Mouse (Mus musculus) kidney, postnatal 0 days (tissue): ENCODE data around the gene Ankdd1b. TPM values are rescaled to one million over a fixed set of nuclear protein-coding genes. Genes with fewer than 3 reads are reported as not detected.

ENCODE experiments used
- ATAC-seq: fragments of 200-750 bp; cut with Nextera tagmentation; replicated peaks from 2 replicates; pipeline ENCODE4 v1.8.0; 2017; ENCODE audit warnings: low read depth, moderate number of reproducible peaks, moderate TSS enrichment, moderate library complexity; ENCODE audit not compliant: low FRiP score
- DNase-seq: peaks from one replicate; pipeline ENCODE4 v3.0.0-alpha.2; 2016; ENCODE audit warnings: low spot score
- H3K27ac ChIP-seq: fragments of 300-500 bp; sonication (generic); 2 replicates; pipeline ENCODE4 v1.5.1; 2014; ENCODE audit warnings: mild to moderate bottlenecking
- H3K27me3 ChIP-seq: fragments of 300-500 bp; sonication (generic); 2 replicates; pipeline ENCODE4 v1.6.1; 2014; ENCODE audit warnings: low read length, mixed read lengths; ENCODE audit not compliant: insufficient read depth
- H3K36me3 ChIP-seq: fragments of 300-500 bp; sonication (generic); 2 replicates; pipeline ENCODE4 v1.6.1; 2014; ENCODE audit warnings: low read length, mixed read lengths; ENCODE audit not compliant: insufficient read depth
- H3K4me1 ChIP-seq: fragments of 300-500 bp; sonication (generic); replicated peaks from 2 replicates; pipeline ENCODE4 v1.6.1; 2014; ENCODE audit warnings: antibody characterized with exemption, low read length, mixed read lengths; ENCODE audit not compliant: insufficient read depth
- H3K4me2 ChIP-seq: fragments of 300-500 bp; sonication (generic); 2 replicates; pipeline ENCODE4 v1.6.1; 2014; ENCODE audit warnings: mild to moderate bottlenecking, low read length, moderate library complexity, mixed read lengths
- H3K4me3 ChIP-seq: fragments of 300-500 bp; sonication (generic); replicated peaks from 2 replicates; pipeline ENCODE4 v1.5.1; 2014; ENCODE audit warnings: low read depth, low read length
- H3K9ac ChIP-seq: fragments of 300-500 bp; sonication (generic); 2 replicates; pipeline ENCODE4 v1.6.1; 2014; ENCODE audit warnings: low read depth, low read length
- H3K9me3 ChIP-seq: fragments of 300-500 bp; sonication (generic); replicated peaks from 2 replicates; pipeline ENCODE4 v1.6.1; 2016; ENCODE audit warnings: low read length, inconsistent platforms, mixed read lengths
- CTCF ChIP-seq: IDR thresholded peaks from 2 replicates; pipeline ENCODE4 v1.5.1; 2016; ENCODE audit warnings: antibody characterized with exemption, low read depth, mild to moderate bottlenecking, moderate library complexity
- WGBS: fragments of 180-500 bp; shearing (Covaris S2); extraction: QIAGEN DNeasy Blood & Tissue Kit; methylation state at CpG from one replicate; pipeline ENCODE4 v1.1.7; 2014; 5-methylcytosine and 5-hydroxymethylcytosine counted together
- polyA plus RNA-seq: library from polyadenylated mRNA; unstranded; fragments of >200 nt; fragmentation: Nextera tagmentation; extraction: Ambion mirVana; gene quantifications from 2 replicates; pipeline ENCODE4 v1.2.1, GENCODE M21; 2015

Ankdd1b gene
- polyA plus RNA-seq, 1 experiment from 2014 or later, result 0.32 TPM

DNA sequence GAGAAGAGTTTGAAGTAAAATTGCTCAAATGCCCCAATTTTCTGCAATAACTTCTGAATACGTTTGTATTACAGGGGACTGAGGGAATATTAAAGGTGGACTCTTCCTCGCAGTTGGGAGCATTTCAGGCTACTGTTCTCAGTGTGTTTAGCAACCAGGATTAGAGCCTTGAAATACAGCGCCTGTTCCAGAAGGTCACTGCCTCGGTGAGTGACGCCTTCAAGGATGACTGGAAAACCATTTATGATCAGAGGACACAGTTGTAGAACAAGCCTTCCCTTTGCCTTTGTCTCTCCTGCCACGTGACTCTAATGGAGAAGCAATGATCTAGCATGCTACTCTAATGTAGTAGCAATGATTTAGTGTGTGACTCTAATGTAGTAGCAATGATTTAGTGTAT, 17.0 kb upstream of the Ankdd1b start:
- ATAC-seq, result no peak
- TF ChIP-seq CTCF, result no peak
- Histone ChIP-seq H3K9me3 (no peaks in the 10 kb centered on the region), H3K36me3 (peaks cover 13% of the 10 kb centered on the region), H3K27ac (no peak overlapping the region), H3K4me2 (no peak overlapping the region), H3K9ac (no peak overlapping the region), H3K4me1 (no peaks in the 10 kb centered on the region), H3K27me3 (no peaks in the 10 kb centered on the region), H3K4me3 (no peak overlapping the region)
- 84% methylated on average over 6 of the region's 6 CpGs for WGBS
- no peak for DNase-seq

DNA sequence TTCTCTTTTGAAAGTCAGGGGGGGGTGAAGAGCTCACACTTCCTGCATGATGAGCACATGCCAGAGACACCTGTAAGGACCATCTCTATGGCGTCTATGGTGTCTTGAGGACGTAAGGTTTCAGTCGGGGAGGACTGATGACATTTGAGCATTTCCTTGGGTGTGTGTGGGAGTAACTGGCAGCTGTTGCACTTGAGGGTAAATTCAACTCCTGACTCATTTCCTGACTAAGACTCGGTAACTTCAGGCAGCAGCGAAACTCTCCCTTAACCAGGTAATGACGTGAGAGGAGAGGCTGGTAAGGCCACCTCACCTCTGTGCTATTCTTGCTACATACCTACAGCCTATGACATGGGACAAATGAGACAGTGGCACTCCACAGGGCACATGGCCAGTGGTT, 16.2 kb upstream of the Ankdd1b start:
- Histone ChIP-seq H3K4me3 (no peak overlapping the region), H3K36me3 (peaks cover 13% of the 10 kb centered on the region), H3K27ac (no peak overlapping the region), H3K9ac (no peak overlapping the region), H3K4me2 (no peak overlapping the region), H3K9me3 (no peaks in the 10 kb centered on the region), H3K27me3 (no peaks in the 10 kb centered on the region), H3K4me1 (no peaks in the 10 kb centered on the region)
- ATAC-seq (no peak), DNase-seq (no peak)
- WGBS, result 60% methylated on average over 6 of the region's 6 CpGs
- TF ChIP-seq CTCF, result no peak

DNA sequence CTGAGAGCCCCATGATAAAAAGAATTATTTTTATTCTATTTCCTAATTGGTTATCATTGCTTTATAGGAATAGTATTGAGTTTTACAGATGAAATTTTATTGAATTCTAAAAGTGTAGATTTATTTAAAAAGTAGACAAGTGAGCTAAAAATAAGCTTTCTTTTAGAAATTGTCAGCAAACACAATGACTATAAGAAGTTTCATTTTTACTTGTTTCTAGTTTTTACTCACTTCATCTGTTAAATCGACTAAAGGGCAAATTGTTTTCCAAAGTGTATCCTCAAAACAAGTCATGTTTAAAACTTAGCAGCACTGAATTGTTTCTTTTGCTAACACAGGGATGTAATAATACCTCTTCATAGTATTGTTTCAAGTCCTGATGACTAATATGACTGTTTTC, 8.0 kb upstream of the Ankdd1b start:
- H3K36me3 ChIP-seq, result no peaks in the 10 kb centered on the region
- no peak overlapping the region for H3K9ac ChIP-seq
- H3K4me3 ChIP-seq, result no peak overlapping the region
- no peak for DNase-seq
- H3K27ac ChIP-seq, result no peak overlapping the region
- WGBS, result 100% methylated on average over 1 of the region's 1 CpGs
- no peaks in the 10 kb centered on the region for H3K4me1 ChIP-seq
- no peak for TF ChIP-seq CTCF
- no peaks in the 10 kb centered on the region for H3K27me3 ChIP-seq
- no peaks in the 10 kb centered on the region for H3K9me3 ChIP-seq
- no peak overlapping the region for H3K4me2 ChIP-seq
- ATAC-seq, result no peak

DNA sequence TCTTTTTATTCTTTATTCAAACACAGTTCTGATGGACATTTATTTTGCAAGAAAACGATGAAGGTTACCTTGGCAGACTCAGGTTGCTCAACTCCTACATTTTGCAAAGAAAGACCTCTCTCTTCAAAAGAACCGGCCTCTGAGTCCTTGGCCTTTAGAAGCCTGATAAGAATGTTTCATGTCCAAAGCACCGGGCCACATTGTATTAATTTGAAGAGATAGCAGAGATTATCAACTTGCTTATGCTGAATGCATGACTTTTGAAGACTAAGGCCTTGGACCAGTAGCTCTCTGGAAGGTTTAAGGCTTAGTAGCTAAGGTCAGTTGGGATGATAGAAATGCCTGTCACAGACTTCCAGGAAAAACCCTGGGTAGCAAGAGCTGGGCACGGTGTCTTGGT, 6.2 kb upstream of the Ankdd1b start:
- Histone ChIP-seq H3K4me1 (no peaks in the 10 kb centered on the region), H3K9me3 (no peaks in the 10 kb centered on the region), H3K27me3 (no peaks in the 10 kb centered on the region), H3K27ac (no peak overlapping the region), H3K36me3 (no peaks in the 10 kb centered on the region), H3K4me3 (no peak overlapping the region), H3K9ac (no peak overlapping the region), H3K4me2 (no peak overlapping the region)
- ATAC-seq (no peak), DNase-seq (no peak)
- 84% methylated on average over 4 of the region's 4 CpGs for WGBS
- no peak for TF ChIP-seq CTCF

DNA sequence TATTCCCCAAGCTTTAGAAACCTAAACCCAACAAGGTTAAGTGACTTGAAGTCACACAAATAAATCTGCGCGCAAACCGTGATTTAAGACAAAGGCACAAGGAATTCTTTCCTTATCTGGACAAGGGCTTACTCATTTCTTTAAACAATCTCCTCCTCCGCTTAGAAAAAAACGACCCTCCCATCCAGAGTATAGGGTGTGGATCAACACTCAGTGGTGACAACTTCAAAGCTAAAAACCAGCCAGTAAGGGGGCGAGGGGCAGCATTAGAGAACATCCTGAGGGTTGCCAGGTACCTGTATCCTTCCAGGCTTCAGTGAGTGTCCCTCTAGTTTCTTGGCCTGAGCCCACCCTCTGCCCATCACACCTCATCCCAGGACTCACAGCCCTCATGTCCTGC, 442 bp downstream of the Ankdd1b start:
- Histone ChIP-seq H3K27ac (no peak overlapping the region), H3K9ac (no peak overlapping the region), H3K9me3 (no peaks in the 10 kb centered on the region), H3K4me2 (no peak overlapping the region), H3K4me1 (no peaks in the 10 kb centered on the region), H3K4me3 (no peak overlapping the region), H3K27me3 (no peaks in the 10 kb centered on the region), H3K36me3 (no peaks in the 10 kb centered on the region)
- TF ChIP-seq CTCF, result no peak
- ATAC-seq (no peak), DNase-seq (no peak)
- 56% methylated on average over 6 of the region's 6 CpGs for WGBS

DNA sequence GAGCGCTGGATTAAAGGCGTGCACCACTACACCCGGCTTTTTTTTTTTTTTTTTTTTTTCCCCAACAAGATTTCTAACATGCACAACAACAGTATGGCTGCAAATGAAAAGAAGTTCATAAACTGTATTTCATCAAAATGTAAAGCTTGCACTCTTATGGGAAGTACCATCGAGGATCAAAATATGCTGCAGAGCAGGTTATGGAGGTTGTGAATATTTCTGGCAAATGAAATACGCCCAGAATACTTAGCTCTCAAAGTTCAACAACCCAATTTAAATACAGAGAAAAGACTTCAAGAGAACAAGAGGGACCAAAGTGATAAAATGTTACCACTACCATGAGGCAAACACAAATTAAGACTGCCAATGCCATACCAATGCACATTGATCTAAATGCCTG, 2.3 kb downstream of the Ankdd1b start:
- WGBS, result 86% methylated on average over 5 of the region's 5 CpGs
- H3K4me1 ChIP-seq, result no peaks in the 10 kb centered on the region
- no peak for TF ChIP-seq CTCF
- no peak overlapping the region for H3K4me2 ChIP-seq
- ATAC-seq (no peak), DNase-seq (no peak)
- no peak overlapping the region for H3K27ac ChIP-seq
- H3K36me3 ChIP-seq, result no peaks in the 10 kb centered on the region
- no peak overlapping the region for H3K9ac ChIP-seq
- H3K27me3 ChIP-seq, result no peaks in the 10 kb centered on the region
- H3K4me3 ChIP-seq, result no peak overlapping the region
- no peaks in the 10 kb centered on the region for H3K9me3 ChIP-seq

DNA sequence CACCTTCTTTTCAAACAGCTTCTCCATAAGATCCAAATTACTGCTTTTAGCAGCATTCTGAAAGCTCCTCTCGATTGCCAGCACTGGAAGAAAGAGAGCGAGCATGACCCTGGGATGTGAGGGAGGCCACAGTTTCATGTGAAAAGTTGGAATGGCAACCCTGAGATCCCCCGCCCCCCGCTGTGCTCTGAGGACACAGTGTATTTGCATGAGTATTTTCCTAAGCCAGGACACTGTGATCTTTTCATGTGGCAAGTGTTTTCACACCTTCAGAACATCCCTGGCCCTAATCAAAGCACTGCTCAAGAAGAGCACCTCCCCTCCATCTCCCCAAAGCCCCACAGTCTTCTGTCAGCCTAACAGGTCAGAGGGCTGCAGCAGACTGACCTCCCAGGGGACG, 5.7 kb downstream of the Ankdd1b start:
- ATAC-seq, result no peak
- no peak for DNase-seq
- Histone ChIP-seq H3K9me3 (no peaks in the 10 kb centered on the region), H3K9ac (no peak overlapping the region), H3K27ac (no peak overlapping the region), H3K4me2 (no peak overlapping the region), H3K4me3 (no peak overlapping the region), H3K36me3 (no peaks in the 10 kb centered on the region), H3K27me3 (no peaks in the 10 kb centered on the region), H3K4me1 (no peaks in the 10 kb centered on the region)
- TF ChIP-seq CTCF, result no peak
- 53% methylated on average over 5 of the region's 5 CpGs for WGBS
